Mouse (Mus musculus): Measurements from ENCODE around the gene Dach1.

Dach1 gene

DNA sequence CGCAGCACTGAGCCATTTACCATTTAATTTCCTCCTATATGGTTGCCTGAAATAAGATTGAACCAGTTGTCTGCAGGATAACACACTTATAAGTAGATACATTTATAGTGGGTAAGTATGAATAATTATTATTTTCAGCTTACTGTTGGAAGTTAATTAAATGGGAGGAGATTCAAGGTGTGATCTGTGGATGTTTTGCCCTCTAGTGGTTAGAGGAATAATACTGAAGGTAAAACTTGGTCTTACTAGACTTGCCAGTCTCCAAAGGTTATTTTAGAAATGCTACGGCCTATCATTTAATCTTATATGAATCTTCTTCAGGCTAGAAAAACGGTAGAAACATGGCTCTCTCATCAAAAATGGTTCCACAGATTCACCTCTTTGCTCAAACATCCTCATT, 339.7 kb downstream of the Dach1 start:
- no peak for DNase-seq

DNA sequence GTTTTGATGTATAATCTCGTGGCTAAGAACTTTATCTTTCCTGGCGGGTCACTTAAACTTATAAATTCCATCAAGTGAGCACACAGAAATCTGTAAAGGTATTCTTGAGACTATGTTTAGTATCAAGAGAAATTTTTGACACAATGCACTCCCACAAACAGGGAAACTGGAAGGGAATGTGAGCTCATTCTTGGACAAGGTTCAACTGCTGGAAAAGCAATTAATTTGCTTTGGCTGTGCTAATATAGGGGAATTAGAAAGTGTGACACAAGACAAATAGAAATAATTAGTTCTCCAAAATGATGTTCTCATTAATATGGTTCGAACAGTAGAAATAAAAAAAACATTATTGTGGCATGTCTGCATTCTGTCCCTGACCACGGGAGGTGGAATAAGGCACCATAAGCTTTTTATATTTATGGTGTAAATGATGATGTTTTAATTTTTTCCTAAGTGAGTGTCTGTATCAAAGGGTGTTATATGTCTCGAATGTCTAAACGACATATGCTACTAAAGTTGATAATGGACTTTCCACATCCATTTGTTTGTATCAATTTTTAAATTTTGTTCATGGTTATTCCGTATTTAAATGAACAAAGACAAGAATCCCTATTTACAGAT, 354.9 kb downstream of the Dach1 start:
- no peak for DNase-seq

DNA sequence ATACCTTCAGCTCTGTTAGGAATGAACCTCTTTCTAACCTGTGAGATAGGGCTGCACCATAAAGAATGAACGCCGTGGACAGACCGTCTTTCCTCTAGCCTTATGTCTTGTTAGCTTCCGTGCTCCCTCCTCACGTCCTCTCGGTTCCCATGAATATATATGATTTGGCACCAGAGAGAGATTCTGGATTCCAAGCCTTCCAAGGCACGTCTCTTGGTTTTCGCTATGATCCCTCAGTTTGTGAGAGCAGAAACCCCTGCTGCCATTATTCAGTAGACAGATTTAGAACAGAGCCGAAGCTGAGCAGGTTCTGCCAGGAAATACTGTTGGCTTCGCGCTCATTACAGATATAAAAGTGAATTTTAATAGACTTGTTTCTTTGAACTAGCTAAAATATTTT, 356.0 kb downstream of the Dach1 start:
- no peak for DNase-seq

DNA sequence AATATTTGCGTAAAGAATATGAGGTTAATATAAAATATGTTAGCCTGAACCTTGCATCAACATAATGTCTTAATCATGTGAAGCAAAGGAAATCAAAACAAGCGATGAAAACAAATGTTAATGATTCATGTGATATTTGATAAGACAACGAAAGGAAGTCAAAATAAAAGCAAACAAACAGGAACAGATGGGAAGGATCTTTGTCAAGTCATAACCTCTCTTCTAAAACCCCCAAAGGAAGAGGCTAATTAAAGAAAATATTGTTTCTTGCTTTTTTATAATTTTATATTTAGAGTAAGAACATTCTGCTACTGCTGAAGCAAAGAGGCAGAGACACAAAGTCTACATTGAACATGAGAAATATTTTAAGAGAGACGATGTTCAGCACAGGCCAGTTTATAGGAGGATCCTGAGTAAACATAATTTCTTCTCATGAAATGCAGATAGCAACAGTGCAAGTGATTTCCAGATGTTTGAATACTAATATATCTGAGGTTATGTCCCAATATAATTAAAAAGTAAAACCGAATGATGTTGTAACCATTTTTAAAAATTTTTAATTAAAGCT, 374.1 kb downstream of the Dach1 start:
- DNase-seq: no peak

DNA sequence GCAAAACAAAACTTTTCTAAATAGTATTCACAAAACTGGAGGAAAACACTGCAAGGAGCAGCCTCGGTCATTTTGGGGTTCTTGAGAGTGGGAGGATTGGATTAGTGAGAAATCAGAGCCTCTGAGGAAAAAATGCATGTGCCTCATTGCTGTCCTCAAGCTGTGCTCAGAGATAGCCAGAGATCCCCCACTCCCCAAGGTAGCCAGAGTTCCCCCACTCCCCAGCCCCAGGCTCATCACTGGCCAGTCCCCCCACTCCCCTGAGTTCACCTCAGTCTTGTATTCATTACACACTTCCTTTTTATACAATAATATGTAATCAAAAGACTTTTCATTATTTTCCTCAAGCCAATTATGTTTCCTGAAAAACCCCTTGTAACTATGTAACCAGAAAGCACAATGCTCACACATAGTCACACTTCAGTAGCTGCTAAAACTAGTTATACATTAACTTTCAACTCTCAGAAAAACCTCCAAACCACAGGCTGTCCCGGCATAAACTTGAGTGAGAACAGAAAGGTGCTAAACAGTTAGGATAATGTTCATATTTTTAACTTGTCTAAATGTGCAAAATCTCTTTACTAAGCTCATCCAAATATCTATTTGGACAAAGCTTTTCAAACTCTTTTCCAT, 395.3 kb downstream of the Dach1 start:
- DNase-seq: no peak

DNA sequence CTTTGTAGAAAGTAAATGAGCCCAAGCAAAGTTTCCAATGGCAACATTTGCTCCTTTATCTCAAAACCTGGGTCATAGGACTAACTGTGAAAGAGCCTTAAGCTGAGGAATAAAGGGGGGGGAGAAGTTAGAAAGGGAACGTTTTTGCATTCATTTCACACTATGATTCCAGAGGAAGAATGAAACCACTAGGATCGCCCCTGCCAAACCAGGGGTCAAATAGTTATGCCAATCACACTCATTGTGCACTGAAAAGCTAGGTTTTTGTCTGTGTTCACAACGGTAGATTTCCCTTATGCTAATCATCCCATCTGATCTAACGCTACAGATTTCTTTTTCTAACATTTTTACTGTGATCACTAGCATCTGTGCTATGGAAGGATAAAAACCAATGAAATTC, 415.2 kb downstream of the Dach1 start:
- no peak for DNase-seq

DNA sequence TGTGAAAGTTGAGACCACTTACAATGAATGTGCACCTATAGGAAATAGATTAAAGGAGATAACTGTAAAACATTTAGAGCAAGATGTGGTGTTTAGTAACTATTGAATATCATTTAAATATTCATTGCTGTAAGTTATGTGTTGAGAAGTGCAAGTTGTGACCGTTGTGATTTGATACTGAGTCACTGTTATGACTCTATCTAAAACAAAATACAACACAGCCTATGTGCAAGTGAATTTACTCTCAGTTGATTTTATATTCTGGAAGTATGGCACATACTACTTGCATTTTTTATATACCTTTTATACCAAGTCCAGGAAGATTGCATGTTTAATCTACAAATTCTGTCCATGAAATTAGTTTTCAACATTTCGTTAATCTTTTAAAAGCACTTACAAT, 415.6 kb downstream of the Dach1 start:
- DNase-seq: no peak

DNA sequence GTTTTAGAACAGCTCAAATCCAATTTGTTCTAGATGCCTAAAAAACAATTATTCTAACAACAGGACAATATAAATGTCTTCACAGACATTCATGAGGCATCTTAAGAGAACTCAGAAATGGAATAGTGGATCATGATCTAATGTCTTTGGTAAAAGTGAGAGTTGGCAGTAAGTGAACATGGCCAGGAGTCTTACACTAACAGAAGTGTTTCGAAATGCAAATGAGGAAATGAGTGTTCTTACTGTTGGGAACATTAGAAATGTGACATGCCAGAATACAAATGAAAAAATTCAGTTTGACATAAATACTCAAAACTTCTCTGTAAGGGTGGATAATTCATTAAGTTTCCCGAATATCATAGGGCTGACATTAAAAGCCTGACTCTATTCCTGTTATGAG, 426.3 kb downstream of the Dach1 start:
- DNase-seq: no peak

DNA sequence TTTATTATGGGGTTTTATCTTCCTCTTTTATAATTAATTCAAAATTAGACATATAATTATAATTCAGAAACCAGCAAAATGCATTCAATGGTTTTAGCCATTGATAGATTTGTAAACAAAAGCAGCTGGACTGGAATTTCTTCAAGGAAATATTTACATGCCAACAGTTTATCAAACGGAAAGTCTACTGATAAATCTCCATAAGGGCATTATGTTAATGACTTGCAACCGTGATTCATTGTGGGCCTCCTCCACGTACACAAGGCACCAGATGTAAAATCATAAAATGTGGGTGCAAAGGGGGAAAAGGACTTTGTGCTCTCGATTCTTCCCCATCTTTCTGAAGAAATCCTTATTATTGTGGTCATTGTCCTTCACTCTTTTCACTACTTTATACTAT, 426.8 kb downstream of the Dach1 start:
- no peak for DNase-seq
